Mouse (Mus musculus) hematopoietic stem cell, adult 5-6 weeks (primary cell): ENCODE data around the gene Adam10. TPM values are rescaled to one million over a fixed set of nuclear protein-coding genes. Genes with fewer than 3 reads are reported as not detected.

ENCODE experiments used
- ATAC-seq, 2 experiments: fragments of 125-278 bp in 1 of 2; replicated peaks in 1 of 2; 2 replicates each; pipeline ENCODE4 v1.8.0; 2016 to 2017; ENCODE audit warnings: inconsistent platforms in 2 of 2, mild to moderate bottlenecking in 2 of 2, moderate number of reproducible peaks in 2 of 2, low read depth in 1 of 2, moderate TSS enrichment in 1 of 2; ENCODE audit not compliant: low FRiP score in 2 of 2, poor library complexity in 2 of 2, severe bottlenecking in 2 of 2, insufficient read depth in 1 of 2, low TSS enrichment in 1 of 2
- total RNA-seq: library from RNA; stranded (forward); fragments of 172-1452, 232-1000 nt; gene quantifications from 2 replicates; pipeline ENCODE4 v1.2.3, GENCODE M21; 2017

Adam10 gene
- total RNA-seq, 1 experiment from 2014 or later, result 74.7 TPM

DNA sequence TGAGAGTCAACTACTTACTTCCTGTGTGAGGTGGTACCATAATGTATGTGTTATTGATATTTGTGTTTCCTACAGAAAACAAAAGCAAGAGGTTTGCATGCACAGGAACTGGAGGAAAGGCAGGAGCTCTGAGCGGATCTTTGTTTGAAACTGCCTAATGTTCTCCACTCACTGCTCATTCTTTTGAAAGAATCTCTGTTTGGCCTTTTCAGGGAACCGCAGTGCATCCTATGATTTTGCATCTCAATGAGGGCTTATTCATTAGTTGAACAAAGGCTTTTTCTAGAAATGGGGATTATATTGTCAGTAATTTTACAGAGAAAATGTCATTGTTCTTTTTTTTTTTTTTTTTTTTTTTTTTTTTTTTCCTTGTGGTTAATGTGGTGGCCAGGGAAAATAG lies 50.7 kb downstream of the Adam10 start:
- ATAC-seq, result no peak

DNA sequence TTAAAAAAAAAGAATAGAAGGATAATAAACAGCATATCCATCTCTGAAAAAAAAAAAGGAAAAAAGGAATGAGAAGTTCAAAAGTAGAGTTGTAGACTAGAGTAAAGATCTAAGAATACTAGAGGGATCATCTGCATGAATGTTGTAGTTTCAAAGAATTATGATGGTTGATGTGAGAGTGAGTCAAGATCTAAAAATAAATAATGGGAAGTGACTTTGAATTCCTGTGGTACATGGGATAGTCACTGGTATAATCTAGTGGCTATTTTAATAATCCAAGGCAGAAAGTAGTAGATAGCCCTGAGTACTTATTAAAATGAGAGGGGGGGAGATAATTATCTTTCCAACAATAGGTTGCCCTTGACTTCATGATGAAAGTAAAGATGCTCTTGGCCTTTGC lies 52.3 kb downstream of the Adam10 start:
- ATAC-seq, result 0 out of 4 replicates have a peak, but pooled peaks of 1 of the 2 experiments have one; percentile 49

DNA sequence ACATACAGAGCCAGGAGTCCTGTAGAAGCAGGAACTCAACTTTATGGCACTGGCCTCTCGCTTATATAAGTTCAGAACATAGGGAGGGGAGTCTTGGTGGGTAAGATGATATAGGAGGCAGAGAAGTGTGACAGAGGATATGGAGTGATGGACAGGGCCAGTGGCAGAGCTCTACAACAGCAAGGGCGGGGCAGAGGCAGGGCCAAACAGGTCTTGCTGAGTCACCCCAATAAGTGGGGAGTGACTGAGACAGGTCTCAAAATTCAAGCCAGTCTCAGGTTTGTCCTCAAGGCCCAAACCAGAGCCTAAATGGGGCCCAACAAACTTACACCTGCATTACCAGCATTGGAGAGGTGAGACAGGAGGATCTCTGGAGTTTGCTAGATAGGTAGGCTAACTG lies 54.4 kb downstream of the Adam10 start:
- no peak for ATAC-seq

DNA sequence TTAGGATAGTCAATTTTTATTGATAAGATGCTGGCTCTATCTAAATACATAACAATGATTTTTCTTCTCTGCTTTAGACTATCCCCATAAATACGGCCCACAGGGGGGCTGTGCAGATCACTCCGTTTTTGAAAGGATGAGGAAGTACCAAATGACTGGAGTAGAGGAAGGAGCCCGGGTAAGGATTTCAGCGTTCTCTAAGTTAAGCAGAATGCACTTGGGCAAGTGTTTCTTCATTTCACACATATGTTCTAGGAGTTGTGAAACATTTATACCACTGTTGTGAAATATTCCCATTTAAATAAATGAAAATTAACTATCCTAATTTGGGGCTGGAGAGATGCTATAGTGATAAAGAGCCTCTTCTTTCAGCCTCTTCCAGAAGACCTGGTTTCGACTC lies 61.2 kb downstream of the Adam10 start:
- ATAC-seq, result no peak

DNA sequence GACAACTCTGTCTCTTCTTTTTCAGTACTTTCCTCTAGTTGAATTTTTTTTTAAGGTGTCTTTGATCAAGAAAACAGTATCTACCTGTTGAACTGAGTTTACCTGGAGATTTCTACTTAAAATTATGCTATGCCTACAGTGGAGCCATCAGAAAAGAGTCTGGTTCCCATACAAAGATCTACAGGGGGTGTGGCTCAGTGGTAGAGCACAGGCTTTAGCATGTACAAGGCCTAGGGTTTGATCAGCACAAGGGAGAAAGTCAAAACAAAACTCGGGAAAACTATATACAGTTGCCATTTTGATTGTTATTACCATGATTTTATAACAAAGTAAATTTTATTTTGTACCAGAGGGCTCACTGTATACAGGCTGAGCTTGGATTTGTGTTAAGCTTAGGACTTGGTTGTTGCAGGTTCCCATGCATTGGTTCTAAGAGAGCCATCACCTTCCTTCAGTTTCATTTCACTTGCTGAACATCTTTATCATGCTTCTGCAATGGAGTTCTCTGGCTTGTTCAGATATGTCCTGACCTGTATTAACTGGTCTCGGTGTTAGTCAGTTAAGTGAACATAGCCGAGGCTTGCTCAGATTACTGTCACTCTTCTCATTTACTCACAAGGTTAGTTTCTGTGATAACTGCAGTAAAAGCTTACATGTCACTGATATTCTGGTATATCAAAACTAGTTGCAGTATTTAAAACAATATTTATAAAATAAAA lies 72.9 kb downstream of the Adam10 start:
- ATAC-seq, result no peak

DNA sequence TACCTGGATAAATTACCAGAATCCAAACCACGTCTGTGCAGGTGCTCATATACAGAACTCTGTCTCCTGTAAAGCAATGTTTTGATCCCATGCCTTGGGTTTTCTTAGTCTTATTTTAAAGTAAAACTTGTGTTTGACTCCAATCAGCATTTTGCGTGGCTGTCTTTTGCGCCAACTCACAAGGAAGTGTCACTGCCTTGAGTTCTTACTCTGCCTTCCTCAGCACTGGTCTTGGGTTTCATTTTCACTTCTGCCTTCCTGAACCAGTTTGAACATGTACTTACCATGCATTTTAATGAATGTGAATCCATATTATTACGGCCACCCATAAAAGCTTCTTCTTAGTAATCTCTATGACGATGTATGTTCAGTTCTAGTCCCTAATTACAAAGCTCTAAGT lies 82.2 kb downstream of the Adam10 start:
- ATAC-seq, result peak; percentile 77 to 79

DNA sequence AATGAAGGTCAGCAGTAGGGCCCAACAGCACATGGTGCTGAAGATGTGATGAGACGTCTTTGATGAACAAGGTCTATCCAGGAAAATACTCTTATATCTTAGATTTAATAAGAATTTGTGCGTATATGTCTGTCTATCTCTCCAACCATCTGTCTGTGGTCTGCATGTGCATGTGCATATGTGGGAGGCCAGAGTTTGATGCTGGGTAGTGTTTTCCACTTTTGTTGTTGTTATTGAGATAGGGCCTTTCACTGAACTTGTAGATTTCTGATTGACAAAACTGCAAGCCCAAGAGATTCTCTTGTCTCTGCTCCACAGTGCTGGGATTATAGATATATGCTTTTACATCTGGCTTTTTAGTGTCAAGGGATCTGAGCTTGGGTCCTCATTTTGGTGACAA lies 96.7 kb downstream of the Adam10 start:
- no peak for ATAC-seq

DNA sequence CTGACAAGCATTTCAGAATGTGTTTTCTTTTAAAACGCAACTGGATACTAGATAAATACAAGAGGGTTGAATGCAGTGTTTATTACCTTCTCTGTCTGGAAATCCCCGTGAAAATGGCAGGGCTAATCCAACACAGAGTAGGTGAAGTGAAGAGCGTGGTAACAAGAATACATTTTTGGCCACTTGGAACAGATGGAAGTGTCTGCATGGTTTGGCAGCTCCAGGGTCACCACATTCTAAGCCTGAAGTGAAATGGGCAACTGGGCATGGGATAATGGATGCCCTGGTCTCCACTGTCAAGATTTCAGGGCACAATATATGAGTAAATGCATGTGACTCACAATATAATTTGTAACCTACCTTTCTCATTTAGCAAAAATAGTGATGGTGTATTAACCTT lies 103.4 kb downstream of the Adam10 start:
- ATAC-seq, result no peak

DNA sequence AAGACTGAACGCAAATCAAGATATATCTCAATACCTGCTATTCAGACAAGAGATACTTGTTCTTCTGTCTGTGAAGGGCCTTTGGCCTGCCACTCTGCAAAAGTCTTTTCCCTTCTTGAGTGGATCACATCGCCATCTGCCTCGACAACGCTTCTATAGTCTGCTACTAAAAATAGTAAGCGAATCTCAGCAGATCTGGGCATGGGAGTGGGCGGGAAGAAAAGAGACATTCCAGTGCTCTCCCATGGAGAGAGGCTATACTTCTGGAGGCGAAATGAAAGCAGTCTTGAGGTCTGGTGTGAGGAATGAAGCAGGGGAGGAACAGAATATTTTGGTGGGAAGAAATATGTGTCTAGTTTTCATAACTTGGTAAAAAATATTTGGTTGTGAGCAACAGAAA lies 109.9 kb downstream of the Adam10 start:
- ATAC-seq, result no peak

DNA sequence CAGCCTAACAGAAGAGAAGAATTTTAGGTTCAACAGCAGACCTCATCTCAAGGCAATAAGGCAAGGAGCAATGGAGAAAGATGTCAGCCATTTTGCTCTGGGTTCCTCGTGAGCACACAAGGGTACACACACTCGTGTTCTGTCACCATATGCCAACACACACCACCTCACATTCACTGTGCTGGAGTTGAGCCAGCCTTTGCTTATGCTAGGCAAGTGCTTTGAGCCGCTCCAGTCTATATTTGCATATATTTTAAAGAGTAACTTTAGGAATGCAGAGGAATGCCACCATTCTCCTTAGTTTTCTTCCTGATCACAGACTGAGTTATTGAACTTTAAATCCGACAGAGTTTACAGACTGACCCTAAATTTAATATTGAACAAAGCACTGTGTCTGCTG lies 111.8 kb downstream of the Adam10 start:
- ATAC-seq, result no peak

DNA sequence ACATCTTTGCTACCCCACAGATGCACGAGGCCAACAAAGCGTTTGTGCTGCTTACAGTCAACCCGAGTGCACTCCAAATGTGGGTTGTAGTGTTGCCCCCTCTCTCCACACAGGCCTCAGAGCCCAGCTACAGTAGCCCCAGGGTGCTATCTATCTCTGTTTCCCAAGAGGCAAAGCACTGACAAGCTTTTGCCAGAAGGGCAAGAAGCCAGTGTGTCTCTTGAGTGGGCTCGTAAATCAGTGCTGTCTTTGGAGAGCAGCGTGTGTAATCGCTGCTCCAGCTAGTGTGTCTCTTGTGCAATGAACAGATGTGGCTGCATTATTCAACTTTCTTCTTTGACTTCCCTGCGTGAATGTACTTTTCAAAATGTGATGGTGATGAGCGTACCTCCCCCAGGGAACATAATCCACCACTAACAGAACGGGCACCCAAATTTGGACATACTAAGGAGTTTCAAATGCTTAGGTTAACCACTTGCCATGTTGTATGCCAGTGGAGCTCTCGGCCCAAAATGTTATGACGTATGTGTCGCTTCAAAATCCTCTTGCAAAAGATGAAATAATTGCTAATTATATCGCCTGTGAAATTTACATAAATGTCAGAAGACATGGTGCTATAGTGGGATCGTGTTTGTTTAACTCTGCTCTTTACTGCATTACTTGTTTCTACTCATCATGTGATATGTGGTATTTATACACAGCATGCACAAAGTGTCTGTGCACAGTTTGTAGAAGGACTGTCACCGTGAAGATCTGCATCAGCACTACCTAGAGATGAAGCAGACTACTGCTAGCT lies 116.0 kb downstream of the Adam10 start:
- no peak for ATAC-seq

DNA sequence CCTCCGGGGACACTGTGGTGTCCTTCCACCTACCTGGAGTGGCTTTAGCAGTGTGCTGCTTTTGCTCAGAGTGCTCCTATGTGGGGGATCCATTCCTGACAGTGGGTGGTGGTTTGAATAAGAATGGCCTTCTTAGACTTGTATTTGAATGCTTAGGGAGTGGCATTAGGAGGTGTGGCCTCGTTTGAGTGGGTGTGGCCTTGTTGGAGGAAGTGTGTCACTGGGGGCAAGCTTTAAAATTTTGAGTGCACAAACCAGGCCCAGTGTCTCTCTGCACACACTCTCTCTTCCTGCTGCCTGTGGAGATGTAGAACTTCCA lies 116.6 kb downstream of the Adam10 start:
- ATAC-seq, result no peak

DNA sequence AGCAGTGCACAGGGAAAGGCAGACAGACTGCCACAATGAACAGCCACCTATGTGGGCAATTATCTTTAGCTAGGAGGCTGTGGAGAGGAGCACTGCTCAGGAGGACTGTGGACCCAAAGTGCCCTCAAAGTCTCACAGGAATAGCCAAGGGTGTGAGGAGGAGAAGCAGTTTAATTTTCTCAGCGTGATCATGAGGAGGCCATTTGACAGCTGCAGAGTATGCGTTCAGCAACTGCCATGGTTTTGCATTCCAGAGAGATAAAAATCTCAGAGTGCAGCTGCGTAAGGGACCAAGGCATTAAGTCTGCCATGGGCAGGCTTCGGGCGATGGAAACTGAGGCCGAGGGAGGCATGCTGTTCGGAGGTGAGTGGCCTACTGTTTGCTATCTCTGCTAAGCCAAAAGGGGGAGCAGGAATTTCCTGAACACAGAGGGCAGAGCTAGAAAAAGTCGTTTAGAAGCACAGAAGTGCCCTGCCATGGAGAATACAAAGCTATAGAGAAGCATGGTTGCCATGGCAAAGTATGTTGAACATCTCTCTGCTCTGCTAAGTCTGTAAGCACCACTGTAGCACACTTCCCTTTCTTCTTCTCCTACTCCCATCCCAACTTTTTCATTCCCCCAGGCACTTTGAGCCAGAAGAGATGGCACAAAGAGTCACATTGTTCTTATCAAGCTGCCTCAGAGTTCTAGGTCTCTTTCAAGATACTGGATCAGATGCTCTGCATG lies 122.0 kb downstream of the Adam10 start:
- ATAC-seq, result no peak

DNA sequence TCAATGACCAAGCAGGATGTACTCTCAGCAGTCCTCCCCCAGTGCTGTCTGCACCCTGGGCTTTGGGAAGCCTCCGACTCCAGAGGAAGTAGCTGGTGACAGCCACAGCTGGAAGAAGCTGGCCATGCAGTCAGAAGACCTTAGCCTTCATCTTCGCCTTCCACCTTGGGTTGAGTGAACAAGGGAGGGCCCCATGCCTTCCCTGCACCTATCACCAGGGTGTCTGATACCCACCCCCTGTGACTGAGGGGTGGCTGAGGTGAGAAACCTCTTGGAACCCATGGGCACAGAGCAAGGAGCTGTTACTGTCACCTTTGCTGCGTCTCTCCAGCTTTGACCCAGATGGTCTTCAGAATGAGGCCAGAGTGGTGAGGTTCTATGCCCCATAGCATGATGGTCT lies 123.0 kb downstream of the Adam10 start:
- ATAC-seq, result no peak

DNA sequence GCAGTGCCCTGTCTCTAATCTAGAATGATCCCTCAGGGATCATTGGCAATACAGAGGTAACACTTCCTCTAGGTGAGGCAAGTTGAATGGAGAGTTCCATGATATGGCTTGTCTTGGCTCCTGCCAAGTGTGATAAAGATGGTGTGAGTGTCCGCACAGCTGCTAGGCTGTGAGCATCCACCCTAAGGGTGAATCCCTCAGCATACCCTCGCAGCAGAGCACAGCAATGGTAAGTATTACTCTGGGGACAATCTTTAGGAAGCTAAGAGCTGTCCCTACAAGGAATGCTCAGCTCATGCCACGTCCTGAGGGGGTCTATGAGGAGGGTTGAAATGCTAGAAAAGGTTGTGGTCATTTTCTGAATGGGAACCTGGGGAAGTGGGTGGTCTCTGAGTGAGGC lies 124.0 kb downstream of the Adam10 start:
- ATAC-seq, result no peak

DNA sequence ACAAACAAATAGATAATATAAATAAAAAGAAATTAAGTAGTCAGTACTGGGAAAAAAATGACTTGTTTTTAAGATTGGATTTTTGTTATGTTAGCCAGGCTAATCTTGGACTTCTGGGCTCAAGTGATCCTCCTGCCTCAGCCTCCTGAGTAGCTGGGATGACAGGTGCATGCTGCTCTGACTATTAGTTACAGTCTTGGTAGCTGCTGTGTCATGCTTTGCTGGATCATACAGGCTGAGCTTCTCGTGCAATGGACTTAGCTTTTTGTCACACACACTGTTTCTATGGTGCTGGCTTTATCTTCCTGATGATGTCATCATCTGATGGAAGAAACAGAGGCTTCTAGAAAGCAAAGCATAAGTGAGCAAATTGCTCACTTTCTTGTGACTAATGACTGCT lies 127.3 kb downstream of the Adam10 start:
- ATAC-seq, result peak; percentile 68 to 100

DNA sequence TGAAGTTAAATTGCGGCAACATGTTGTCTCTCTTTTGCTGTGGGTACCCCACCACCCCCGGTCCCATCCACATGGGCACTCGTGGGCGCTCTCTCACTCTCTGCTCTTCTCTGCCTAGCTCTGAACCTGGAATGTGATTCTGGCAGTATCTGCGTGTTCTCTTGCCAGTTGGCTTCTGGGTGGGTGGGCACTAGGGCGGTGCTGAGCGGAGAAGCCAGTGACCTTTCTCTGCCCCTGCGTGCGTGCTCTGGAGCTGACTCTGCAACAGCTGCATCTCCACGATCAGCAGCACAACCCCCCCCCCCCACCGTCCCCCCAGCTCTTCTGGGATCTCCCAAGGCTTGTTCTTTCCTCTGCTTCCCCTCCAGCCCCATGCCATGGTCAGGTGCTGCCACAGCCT lies 128.9 kb downstream of the Adam10 start:
- ATAC-seq, result no peak

DNA sequence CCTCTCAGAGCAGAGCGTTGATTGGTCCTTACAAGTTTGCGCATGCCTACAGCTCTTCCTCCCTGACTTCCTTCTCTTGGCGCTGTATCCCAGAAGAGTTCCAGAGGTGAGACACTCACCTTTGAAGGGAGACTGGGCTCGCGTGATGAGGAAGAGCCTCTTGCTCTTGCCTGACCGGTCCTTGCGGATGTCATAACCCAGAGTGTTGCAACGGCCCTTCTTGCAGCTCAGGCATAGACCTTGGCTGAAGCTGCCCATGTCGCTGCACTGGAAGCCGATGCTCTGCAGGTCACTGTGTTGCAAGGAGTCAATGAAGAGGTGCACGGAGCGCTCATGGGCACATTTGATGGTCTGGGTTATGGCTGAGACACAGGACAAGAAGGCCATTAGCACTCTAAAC lies 133.8 kb downstream of the Adam10 start:
- peak in 1 of 2 experiments; percentile 60; a peak in 1 of 4 replicates for ATAC-seq
